Mouse (Mus musculus) limb, embryonic 14.5 days (tissue): ENCODE results near the gene Hsfy2. TPM values are rescaled to one million over a fixed set of nuclear protein-coding genes. Genes with fewer than 3 reads are reported as not detected.

Experiments
- ATAC-seq: fragments of 200-750 bp; cut with Nextera tagmentation; 2 replicates; pipeline ENCODE4 v1.8.0; 2017; ENCODE audit warnings: low read depth, moderate number of reproducible peaks, moderate TSS enrichment; ENCODE audit not compliant: low FRiP score
- DNase-seq: peaks from one replicate; pipeline ENCODE4 v3.0.0-alpha.2; 2015; ENCODE audit warnings: low spot score
- H3K27ac ChIP-seq: fragments of 300-500 bp; sonication (generic); replicated peaks from 2 replicates; pipeline ENCODE4 v1.5.1; 2014; ENCODE audit warnings: low read depth, mild to moderate bottlenecking, low read length, moderate library complexity, mixed read lengths
- H3K27me3 ChIP-seq: fragments of 300-500 bp; sonication (generic); 2 replicates; pipeline ENCODE4 v1.6.1; 2014; ENCODE audit warnings: low read length, mixed read lengths; ENCODE audit not compliant: control insufficient read depth, insufficient read depth
- H3K36me3 ChIP-seq: fragments of 300-500 bp; sonication (generic); 2 replicates; pipeline ENCODE4 v1.6.1; 2014; ENCODE audit warnings: mild to moderate bottlenecking, low read length, moderate library complexity, mixed read lengths; ENCODE audit not compliant: control insufficient read depth, insufficient read depth
- H3K4me1 ChIP-seq: fragments of 300-500 bp; sonication (generic); 2 replicates; pipeline ENCODE4 v1.6.1; 2014; ENCODE audit warnings: antibody characterized with exemption, low read length, mixed read lengths; ENCODE audit not compliant: control insufficient read depth, insufficient read depth
- H3K4me2 ChIP-seq: fragments of 300-500 bp; sonication (generic); replicated peaks from 2 replicates; pipeline ENCODE4 v1.6.1; 2014; ENCODE audit warnings: low read depth, mild to moderate bottlenecking, low read length, moderate library complexity; ENCODE audit not compliant: severe bottlenecking
- H3K4me3 ChIP-seq: fragments of 300-500 bp; sonication (generic); replicated peaks from 2 replicates; pipeline ENCODE4 v1.5.1; 2014; ENCODE audit warnings: low read length
- H3K9ac ChIP-seq: fragments of 300-500 bp; sonication (generic); 2 replicates; pipeline ENCODE4 v1.6.1; 2014; ENCODE audit warnings: mild to moderate bottlenecking, low read depth, low read length, moderate library complexity; ENCODE audit not compliant: severe bottlenecking
- H3K9me3 ChIP-seq: fragments of 300-500 bp; sonication (generic); 2 replicates; pipeline ENCODE4 v1.6.1; 2016; ENCODE audit warnings: low read length; ENCODE audit not compliant: control insufficient read depth
- POLR2A ChIP-seq: fragments of 200-500 bp; IDR thresholded peaks from 2 replicates; pipeline ENCODE4 v1.8.0; 2012; ENCODE audit warnings: inconsistent platforms, mild to moderate bottlenecking, moderate library complexity, borderline replicate concordance; ENCODE audit not compliant: insufficient read depth, insufficient read length; ENCODE audit errors: extremely low read depth
- WGBS: fragments of 180-500 bp; shearing (Covaris S2); extraction: QIAGEN DNeasy Blood & Tissue Kit; methylation state at CpG from one replicate; pipeline ENCODE4 v1.1.7; 2014; 5-methylcytosine and 5-hydroxymethylcytosine counted together
- polyA plus RNA-seq, 2 experiments: library from polyadenylated mRNA; depleted of rRNA in 1 of 2; stranded (reverse) in 1 of 2; unstranded in 1 of 2; fragments of >200 nt; fragmentation: Nextera tagmentation in 1 of 2; extraction: Ambion mirVana in 1 of 2; gene quantifications; 2 replicates each; pipeline versions ENCODE4 v1.2.1 to v1.2.3; 2012 to 2014

Hsfy2 gene
- polyA plus RNA-seq, 2 experiments, result not detected

DNA sequence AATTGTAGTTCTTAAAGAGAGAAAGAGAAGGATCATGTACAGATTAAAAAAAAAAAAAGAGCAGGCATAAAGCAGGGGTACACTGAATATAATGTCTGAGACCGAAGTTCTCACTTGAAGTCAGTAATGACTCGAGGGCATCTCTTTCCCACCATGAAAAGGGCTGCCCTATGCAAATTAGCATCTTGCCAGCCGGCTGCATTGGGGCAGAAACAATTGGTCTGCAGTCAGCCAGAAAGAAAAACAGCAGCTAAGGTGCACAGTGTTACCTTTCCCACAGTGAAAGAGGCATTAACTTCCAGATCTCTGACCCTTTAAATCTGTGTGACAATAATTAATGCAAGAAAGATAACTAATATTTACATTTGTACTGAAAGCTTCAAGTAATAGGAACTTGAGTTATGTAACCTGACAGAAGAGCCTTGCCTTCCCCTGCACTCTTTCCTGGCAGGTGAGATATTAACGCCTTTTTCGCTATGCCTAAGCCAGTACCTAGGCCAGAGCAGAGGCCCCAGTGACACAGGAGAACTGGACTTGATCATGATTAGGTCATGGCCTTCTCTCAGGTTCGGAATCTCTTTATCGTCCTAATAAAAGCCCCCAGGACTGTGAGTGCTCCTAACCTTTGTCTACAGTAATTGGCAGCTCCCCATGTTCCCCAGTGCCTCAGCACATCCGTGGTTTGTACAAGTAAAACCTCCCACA lies 34.2 kb upstream of the Hsfy2 start:
- H3K4me3 ChIP-seq, result no peak overlapping the region
- H3K4me1 ChIP-seq, result no peaks in the 10 kb centered on the region
- 50% methylated on average over 8 of the region's 8 CpGs for WGBS
- no peak overlapping the region for H3K9ac ChIP-seq
- H3K27me3 ChIP-seq, result no peaks in the 10 kb centered on the region
- no peak overlapping the region for H3K27ac ChIP-seq
- no peak for ATAC-seq
- no peak for TF ChIP-seq POLR2A
- no peaks in the 10 kb centered on the region for H3K36me3 ChIP-seq
- H3K4me2 ChIP-seq, result no peak overlapping the region
- no peak for DNase-seq
- H3K9me3 ChIP-seq, result no peaks in the 10 kb centered on the region

DNA sequence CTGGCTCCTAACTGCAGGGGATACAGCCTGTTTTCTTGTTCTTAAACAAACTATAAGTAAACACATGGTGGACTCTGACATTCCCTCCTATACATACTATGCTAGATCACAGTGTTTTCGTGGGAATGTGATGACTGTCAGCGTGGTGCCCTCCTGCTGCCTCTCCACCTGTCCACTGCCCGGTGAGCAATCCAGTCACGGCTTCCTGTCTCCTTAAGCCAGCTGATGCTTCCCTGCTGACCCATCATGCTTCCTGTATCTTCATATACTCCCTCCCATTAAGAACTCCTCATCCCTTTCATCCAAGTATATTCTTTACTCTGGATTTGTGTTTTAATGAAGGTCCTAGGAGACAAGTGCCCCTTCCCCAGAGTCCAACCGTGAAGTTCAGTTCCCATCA lies 33.3 kb upstream of the Hsfy2 start:
- no peak for TF ChIP-seq POLR2A
- H3K36me3 ChIP-seq, result no peaks in the 10 kb centered on the region
- H3K9me3 ChIP-seq, result no peaks in the 10 kb centered on the region
- no peaks in the 10 kb centered on the region for H3K27me3 ChIP-seq
- H3K9ac ChIP-seq, result no peak overlapping the region
- 77% methylated on average over 5 of the region's 5 CpGs for WGBS
- H3K4me2 ChIP-seq, result no peak overlapping the region
- ATAC-seq (no peak), DNase-seq (no peak)
- H3K4me3 ChIP-seq, result no peak overlapping the region
- no peak overlapping the region for H3K27ac ChIP-seq
- H3K4me1 ChIP-seq, result no peaks in the 10 kb centered on the region

DNA sequence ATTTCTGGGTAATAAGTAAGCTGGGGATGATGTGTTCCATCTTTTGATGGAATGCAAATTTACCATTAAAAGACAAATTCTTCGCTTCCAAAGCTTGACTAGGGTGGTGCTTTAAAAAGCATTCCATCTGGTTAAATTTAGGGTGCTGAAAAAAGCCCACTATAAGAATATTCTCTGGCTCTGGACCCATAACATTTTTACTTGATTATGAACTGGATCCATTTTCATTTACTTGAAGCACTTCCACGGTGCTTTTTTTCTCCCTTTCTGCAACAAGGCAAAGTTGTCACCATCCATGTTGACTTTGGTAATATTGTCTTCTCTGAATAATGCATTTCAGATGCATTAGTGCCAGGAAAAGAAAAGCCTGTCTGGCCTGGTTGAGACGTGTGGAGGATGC lies 27.4 kb upstream of the Hsfy2 start:
- Histone ChIP-seq H3K4me2 (no peak overlapping the region), H3K27me3 (no peaks in the 10 kb centered on the region), H3K4me3 (no peak overlapping the region), H3K36me3 (no peaks in the 10 kb centered on the region), H3K9me3 (no peaks in the 10 kb centered on the region), H3K4me1 (no peaks in the 10 kb centered on the region), H3K9ac (no peak overlapping the region), H3K27ac (no peak overlapping the region)
- 80% methylated on average over 3 of the region's 3 CpGs for WGBS
- no peak for TF ChIP-seq POLR2A
- no peak for ATAC-seq
- DNase-seq, result no peak

DNA sequence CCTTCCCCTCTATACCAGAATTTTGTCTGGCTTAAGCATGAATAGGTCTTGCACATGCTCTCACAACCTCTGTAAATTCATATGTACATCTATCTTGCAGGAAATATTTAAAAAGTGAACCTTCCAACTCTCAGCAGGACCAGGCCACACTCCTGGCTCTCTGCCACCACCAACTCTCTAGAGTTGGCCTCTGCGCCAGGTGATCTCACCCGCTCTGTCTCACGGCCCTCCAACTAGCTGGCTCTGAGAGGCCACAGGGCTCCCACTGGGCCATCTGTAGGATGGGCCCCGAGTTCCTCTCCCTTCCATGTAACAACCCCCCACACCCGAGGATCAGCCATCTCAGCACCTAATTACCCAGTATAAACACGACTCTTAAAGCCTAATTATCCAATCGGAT lies 10.4 kb downstream of the Hsfy2 start:
- Histone ChIP-seq H3K9ac (no peak overlapping the region), H3K4me1 (no peaks in the 10 kb centered on the region), H3K36me3 (no peaks in the 10 kb centered on the region), H3K4me3 (no peak overlapping the region), H3K27me3 (no peaks in the 10 kb centered on the region), H3K27ac (no peak overlapping the region), H3K9me3 (no peaks in the 10 kb centered on the region), H3K4me2 (no peak overlapping the region)
- TF ChIP-seq POLR2A, result no peak
- no peak for ATAC-seq
- no peak for DNase-seq
- WGBS, result 67% methylated on average over 7 of the region's 7 CpGs

- WGBS, result 83% methylated on average over 3 of the region's 3 CpGs
- Histone ChIP-seq H3K9ac (no peak overlapping the region), H3K4me3 (no peak overlapping the region), H3K4me2 (no peak overlapping the region), H3K27ac (no peak overlapping the region), H3K36me3 (no peaks in the 10 kb centered on the region), H3K4me1 (no peaks in the 10 kb centered on the region), H3K9me3 (no peaks in the 10 kb centered on the region), H3K27me3 (no peaks in the 10 kb centered on the region)
- DNase-seq, result no peak
- no peak for TF ChIP-seq POLR2A
- ATAC-seq, result no peak
These were observed 12.9 kb downstream of the Hsfy2 start for GRCm38 (mm10) chr1:56624304-56624703.

DNA sequence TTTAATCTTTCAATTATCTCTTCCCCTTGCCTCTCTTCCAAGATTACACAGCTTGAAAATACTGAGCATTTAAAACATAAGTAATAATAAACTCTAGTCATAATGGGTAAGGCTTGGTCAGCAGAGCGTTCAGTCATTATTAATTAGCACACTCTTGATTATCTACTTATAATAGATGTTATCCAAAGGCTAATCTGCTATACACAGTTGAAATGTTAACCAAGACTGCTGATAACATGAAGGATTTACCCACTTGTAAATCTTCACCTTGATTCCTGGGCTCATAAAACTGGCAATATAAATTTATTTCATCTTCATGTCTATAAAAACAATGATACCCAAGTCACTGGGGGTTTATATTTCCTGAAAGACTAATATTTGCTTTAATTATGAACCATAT lies 24.9 kb downstream of the Hsfy2 start:
- WGBS, result 87% methylated on average over 1 of the region's 1 CpGs
- no peak overlapping the region for H3K9ac ChIP-seq
- TF ChIP-seq POLR2A, result no peak

More for the DNA sequence above, 24.9 kb downstream of the Hsfy2 start:
- Histone ChIP-seq H3K4me2 (no peak overlapping the region), H3K27me3 (no peaks in the 10 kb centered on the region), H3K9me3 (no peaks in the 10 kb centered on the region), H3K4me1 (no peaks in the 10 kb centered on the region), H3K4me3 (no peak overlapping the region), H3K27ac (no peak overlapping the region), H3K36me3 (no peaks in the 10 kb centered on the region)
- DNase-seq (no peak), ATAC-seq (no peak)
